Comparison of ENCODE assay signal across 13 mouse cellular contexts in the genomic region with DNA sequence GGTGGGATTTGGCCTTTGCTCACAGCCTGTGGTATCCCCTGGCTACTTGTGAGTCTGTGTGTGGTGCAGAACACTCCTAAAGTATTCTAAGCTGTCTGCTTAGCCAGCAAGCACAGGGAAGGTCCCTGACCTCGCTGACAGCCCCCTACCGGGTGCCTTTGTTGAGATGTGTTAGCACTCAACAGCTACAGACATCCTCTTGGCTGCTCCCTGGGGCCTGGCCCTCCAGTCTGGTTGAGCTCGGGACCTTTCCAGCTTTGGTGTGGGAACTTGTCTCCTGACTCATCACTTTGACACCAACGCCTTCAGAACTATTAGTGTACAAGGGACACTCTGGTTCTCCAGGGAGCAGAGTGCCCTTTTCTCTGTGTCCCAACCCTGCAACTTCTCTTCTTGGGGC. TPM values are rescaled to one million over a fixed set of nuclear protein-coding genes. Genes with fewer than 3 reads are reported as not detected.
DNase-seq lines count a peak whose midpoint lies in the region; ATAC-seq and TF ChIP-seq lines count a peak whose summit lies in the region.
"Had no signal": no experiment of that assay in that cellular context is flagged by ENCODE, and none has a peak within 500 bp of the region (broad histone marks: within the 10 kb centered on the region; RNA-seq: fewer than 3 reads in every experiment).

No protein-coding gene starts in this region.

- no peaks in the 10 kb centered on the region for H3K9me3 ChIP-seq in heart, embryonic 10.5 days
- H3K9me3 ChIP-seq in midbrain, embryonic 10.5 days (replicated peaks), result no peaks in the 10 kb centered on the region
- no peaks in the 10 kb centered on the region for H3K9me3 ChIP-seq in midbrain, embryonic 14.5 days (ENCODE audit: control insufficient read depth, low read length)
- H3K9me3 ChIP-seq in ES-Bruce4 (replicated peaks; ENCODE audit: control insufficient read depth, insufficient read depth, low read length, poor library complexity, severe bottlenecking), result no peaks in the 10 kb centered on the region
- H3K9me3 ChIP-seq in kidney, embryonic 14.5 days (ENCODE audit: control insufficient read depth, low read length), result no peaks in the 10 kb centered on the region
- H3K9me3 ChIP-seq: embryonic facial prominence, embryonic 15.5 days; heart, embryonic 12.5 days; liver, embryonic 12.5 days; stomach, embryonic 15.5 days had no signal

- no peak for ATAC-seq in midbrain, embryonic 14.5 days (ENCODE audit: low FRiP score, low TSS enrichment)
- ATAC-seq in kidney, embryonic 14.5 days (ENCODE audit: low FRiP score, low TSS enrichment), result no peak
- ATAC-seq: liver, embryonic 12.5 days had no signal

- TF ChIP-seq EP300 in ES-Bruce4 (IDR thresholded peaks at IDR 0.05; ENCODE audit: insufficient read depth, low read depth, low read length), result peak; percentile 66; the same call in 1 of the 2 replicates

- no peak for TF ChIP-seq CTCF in ES-Bruce4 (IDR thresholded peaks at IDR 0.05; ENCODE audit: low read depth, low read length)

- no peak overlapping the region for H3K9ac ChIP-seq in midbrain, embryonic 14.5 days (replicated peaks; ENCODE audit: low read length)
- no peak overlapping the region for H3K9ac ChIP-seq in ES-Bruce4 (ENCODE audit: low read depth, poor library complexity, severe bottlenecking)
- no peak overlapping the region for H3K9ac ChIP-seq in kidney, embryonic 14.5 days (ENCODE audit: low read depth, low read length)
- H3K9ac ChIP-seq: embryonic facial prominence, embryonic 15.5 days; heart, embryonic 12.5 days; liver, embryonic 12.5 days; stomach, embryonic 15.5 days had no signal

- H3K27me3 ChIP-seq in heart, embryonic 10.5 days (ENCODE audit: insufficient read depth, poor library complexity, severe bottlenecking), result peaks cover 43% of the 10 kb centered on the region
- H3K27me3 ChIP-seq in midbrain, embryonic 10.5 days (ENCODE audit: low read depth, poor library complexity, severe bottlenecking), result peaks cover 61% of the 10 kb centered on the region
- no peaks in the 10 kb centered on the region for H3K27me3 ChIP-seq in midbrain, embryonic 14.5 days (ENCODE audit: control insufficient read depth, insufficient read depth, low read length)
- H3K27me3 ChIP-seq in ES-Bruce4 (ENCODE audit: control insufficient read depth, insufficient read depth, low read length, poor library complexity, severe bottlenecking), result no peaks in the 10 kb centered on the region
- H3K27me3 ChIP-seq in kidney, embryonic 14.5 days (ENCODE audit: control insufficient read depth, insufficient read depth, low read length), result no peaks in the 10 kb centered on the region
- H3K27me3 ChIP-seq: embryonic facial prominence, embryonic 15.5 days; stomach, embryonic 15.5 days had no signal

- H3K4me3 ChIP-seq in heart, embryonic 10.5 days, result no peak overlapping the region
- no peak overlapping the region for H3K4me3 ChIP-seq in midbrain, embryonic 10.5 days
- no peak overlapping the region for H3K4me3 ChIP-seq in midbrain, embryonic 14.5 days (replicated peaks; ENCODE audit: low read depth, low read length)
- no peak overlapping the region for H3K4me3 ChIP-seq in ES-Bruce4 (ENCODE audit: low read depth, low read length)
- no peak overlapping the region for H3K4me3 ChIP-seq in kidney, embryonic 14.5 days (ENCODE audit: low read length)
- H3K4me3 ChIP-seq: embryonic facial prominence, embryonic 15.5 days; heart, embryonic 12.5 days; liver, embryonic 12.5 days; stomach, embryonic 15.5 days had no signal

- DNase-seq in heart, embryonic 10.5 days (ENCODE audit: low spot score), result no peak
- DNase-seq in heart, adult 9 months (ENCODE audit: low spot score in 2 of 2), result no peak
- peak; percentile 63 for DNase-seq in midbrain, embryonic 10.5 days (ENCODE audit: low spot score)
- no peak for DNase-seq in midbrain, embryonic 14.5 days
- peak; percentile 76 for DNase-seq in fibroblast of lung, adult 2 months (ENCODE audit: low read depth)
- DNase-seq in T-cell, adult 2 months (ENCODE audit: low spot score), result no peak
- DNase-seq: kidney, postnatal 25 days had no signal

- WGBS in heart, embryonic 10.5 days, result 15% methylated on average over 4 of the region's 4 CpGs
- 16% methylated on average over 4 of the region's 4 CpGs for WGBS in midbrain, embryonic 10.5 days
- WGBS in midbrain, embryonic 14.5 days, result 18% methylated on average over 4 of the region's 4 CpGs
- WGBS in kidney, embryonic 14.5 days, result 36% methylated on average over 4 of the region's 4 CpGs

- no peaks in the 10 kb centered on the region for H3K36me3 ChIP-seq in heart, embryonic 10.5 days
- no peaks in the 10 kb centered on the region for H3K36me3 ChIP-seq in midbrain, embryonic 10.5 days
- H3K36me3 ChIP-seq in midbrain, embryonic 14.5 days (ENCODE audit: control insufficient read depth, insufficient read depth, low read length), result no peaks in the 10 kb centered on the region
- no peaks in the 10 kb centered on the region for H3K36me3 ChIP-seq in ES-Bruce4 (ENCODE audit: control insufficient read depth, insufficient read depth, low read length, poor library complexity, severe bottlenecking)
- no peaks in the 10 kb centered on the region for H3K36me3 ChIP-seq in kidney, embryonic 14.5 days (ENCODE audit: control insufficient read depth, insufficient read depth, low read length)
- H3K36me3 ChIP-seq: embryonic facial prominence, embryonic 15.5 days; heart, embryonic 12.5 days; liver, embryonic 12.5 days; stomach, embryonic 15.5 days had no signal

- no peak for TF ChIP-seq POLR2A in ES-Bruce4 (IDR thresholded peaks at IDR 0.05; ENCODE audit: insufficient read depth, low read length)

- peaks cover 52% of the 10 kb centered on the region for H3K4me1 ChIP-seq in heart, embryonic 10.5 days
- peaks cover 63% of the 10 kb centered on the region for H3K4me1 ChIP-seq in midbrain, embryonic 10.5 days
- H3K4me1 ChIP-seq in midbrain, embryonic 14.5 days (ENCODE audit: control insufficient read depth, insufficient read depth, low read length), result peaks cover 27% of the 10 kb centered on the region
- peaks cover 7% of the 10 kb centered on the region for H3K4me1 ChIP-seq in ES-Bruce4 (ENCODE audit: control insufficient read depth, insufficient read depth, low read length)
- peaks cover 36% of the 10 kb centered on the region for H3K4me1 ChIP-seq in kidney, embryonic 14.5 days (ENCODE audit: control insufficient read depth, insufficient read depth, low read length)

- H3K27ac ChIP-seq in heart, embryonic 10.5 days, result peak overlapping the region; percentile 56; the same call in 1 of the 2 replicates
- H3K27ac ChIP-seq in midbrain, embryonic 10.5 days (replicated peaks), result peak overlapping the region; percentile 86
- no peak overlapping the region for H3K27ac ChIP-seq in midbrain, embryonic 14.5 days (replicated peaks; ENCODE audit: low read depth, low read length)
- no peak overlapping the region for H3K27ac ChIP-seq in ES-Bruce4 (ENCODE audit: insufficient read depth, low read length)
- no peak overlapping the region for H3K27ac ChIP-seq in kidney, embryonic 14.5 days (ENCODE audit: low read depth, low read length)
- H3K27ac ChIP-seq: embryonic facial prominence, embryonic 15.5 days; liver, embryonic 12.5 days; stomach, embryonic 15.5 days had no signal

- H3K4me2 ChIP-seq in midbrain, embryonic 14.5 days (ENCODE audit: low read length), result no peak overlapping the region
- H3K4me2 ChIP-seq in kidney, embryonic 14.5 days (replicated peaks; ENCODE audit: low read depth, low read length), result no peak overlapping the region
- H3K4me2 ChIP-seq: embryonic facial prominence, embryonic 15.5 days; heart, embryonic 12.5 days; liver, embryonic 12.5 days; stomach, embryonic 15.5 days had no signal

RNA-seq across cellular contexts. Expression of gene Socs3, which starts 28.0 kb away (rescaled TPM):
- 6.9 and 10.6 TPM in 2 replicates for polyA plus RNA-seq in heart, embryonic 10.5 days (2016; fragmentation: Nextera tagmentation; extraction: Ambion mirVana)
- 14.1 and 14.3 TPM in 2 replicates for polyA plus RNA-seq in midbrain, embryonic 10.5 days (2016; fragmentation: Nextera tagmentation; extraction: Ambion mirVana)
- 4.3 and 7.2 TPM in 2 replicates for polyA plus RNA-seq in midbrain, embryonic 14.5 days (2014; fragmentation: Nextera tagmentation; extraction: Ambion mirVana)
- polyA plus RNA-seq in ES-Bruce4 (2011; ENCODE audit: insufficient read depth, insufficient read length, low read depth, missing spikeins), result 53.8 and 61.5 TPM in 2 replicates
- 6.7 and 9.6 TPM in 2 replicates for polyA plus RNA-seq in kidney, embryonic 14.5 days (2014; fragmentation: Nextera tagmentation; extraction: Ambion mirVana)

RNA-seq across cellular contexts. Expression of gene Pgs1, which starts 44.2 kb away (rescaled TPM):
- polyA plus RNA-seq in heart, embryonic 10.5 days (2016; fragmentation: Nextera tagmentation; extraction: Ambion mirVana), result 34.0 and 38.5 TPM in 2 replicates
- polyA plus RNA-seq in midbrain, embryonic 10.5 days (2016; fragmentation: Nextera tagmentation; extraction: Ambion mirVana), result 45.0 and 46.3 TPM in 2 replicates
- 47.9 and 51.4 TPM in 2 replicates for polyA plus RNA-seq in midbrain, embryonic 14.5 days (2014; fragmentation: Nextera tagmentation; extraction: Ambion mirVana)
- 31.5 and 35.5 TPM in 2 replicates for polyA plus RNA-seq in ES-Bruce4 (2011; ENCODE audit: insufficient read depth, insufficient read length, low read depth, missing spikeins)
- 30.0 and 37.5 TPM in 2 replicates for polyA plus RNA-seq in kidney, embryonic 14.5 days (2014; fragmentation: Nextera tagmentation; extraction: Ambion mirVana)

Comparison
In these comparisons a context has a peak if more than half of its experiments do, and no peak if none do; other contexts are left out.
1. DNase-seq: peak in midbrain, embryonic 10.5 days (single experiment) and fibroblast of lung, adult 2 months (single experiment); none in heart, embryonic 10.5 days (single experiment), heart, adult 9 months (0 of 2), midbrain, embryonic 14.5 days (single experiment) and T-cell, adult 2 months (single experiment).
2. H3K27ac ChIP-seq: peak in heart, embryonic 10.5 days (single experiment) and midbrain, embryonic 10.5 days (single experiment); none in midbrain, embryonic 14.5 days (single experiment), ES-Bruce4 (single experiment) and kidney, embryonic 14.5 days (single experiment).